Mouse (Mus musculus): Measurements from ENCODE around the gene Htr1d. TPM values are rescaled to one million over a fixed set of nuclear protein-coding genes. Genes with fewer than 3 reads are reported as not detected.

The Htr1d gene
- total RNA-seq, 2 experiments from 2014 or later, result not detected

Other genes starting within 250 kb of the Htr1d start
- gene Asap3, start 217.2 kb upstream of the Htr1d start, total RNA-seq (2021), result 1 to 10 TPM; 1.4 to 1.5 TPM
- gene Tcea3, start 175.8 kb upstream of the Htr1d start, total RNA-seq (2021), result 100 to 1,000 TPM; 379 to 395 TPM
- 10 to 100 TPM; 29.7 to 33.3 TPM for gene Zfp46, start 138.8 kb upstream of the Htr1d start, total RNA-seq (2021)
- 10 to 100 TPM; 21.4 to 27.4 TPM for gene Hnrnpr, start 112.6 kb upstream of the Htr1d start, total RNA-seq (2021)
- gene 6030445D17Rik, start 38.7 kb downstream of the Htr1d start, total RNA-seq (2021), result under 1 TPM in 1 of 2 experiments, not detected in 1; 0.12 TPM
- 10 to 100 TPM; 10.1 to 18.3 TPM for gene Luzp1, start 46.2 kb downstream of the Htr1d start, total RNA-seq (2021)
- 10 to 100 TPM; 17.9 TPM for gene Kdm1a, start 179.2 kb downstream of the Htr1d start, total RNA-seq (2021)
- not detected for gene Tex46, start 186.9 kb downstream of the Htr1d start, total RNA-seq (2021)
- not detected for gene Lactbl1, start 199.1 kb downstream of the Htr1d start, total RNA-seq (2021)

Measured in gastrocnemius, adult 18-20 months (tissue).